Mouse (Mus musculus): Measurements from ENCODE around the gene Ctsj. TPM values are rescaled to one million over a fixed set of nuclear protein-coding genes. Genes with fewer than 3 reads are reported as not detected.
"Not testable (repeated sequence)": the region's sequence is repeated elsewhere in the genome, so short reads cannot be mapped to it uniquely, and the experiment has no call there.

Gene Ctsj
- polyA plus RNA-seq (2014; fragmentation: Nextera tagmentation; extraction: Ambion mirVana) = not detected in 2 replicates

DNA sequence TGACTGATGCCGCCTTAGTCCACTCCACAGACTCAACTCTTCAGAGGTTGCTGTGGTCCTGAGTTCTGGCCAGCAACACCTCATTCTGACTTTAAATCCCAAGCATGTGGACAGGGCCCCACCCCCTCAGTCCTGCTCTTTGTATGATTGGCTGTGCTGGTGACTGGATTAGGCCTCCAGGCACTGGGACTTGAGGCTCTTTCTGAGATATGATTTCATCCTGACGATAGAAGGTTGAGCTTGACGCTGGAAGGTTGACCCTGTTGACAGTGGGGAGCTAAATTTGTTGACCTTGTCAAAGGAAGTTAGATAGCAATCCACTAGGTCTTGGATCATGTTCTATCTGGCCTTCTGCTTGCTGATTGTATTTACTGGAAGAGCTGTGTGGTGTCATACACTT, at the start of gene Ctsj:
Ctsj (minus strand) TSS at position 101 of the 400 bp plus-strand sequence.
- Histone ChIP-seq H3K4me2 (no peak within 1 kb of the TSS), H3K36me3 (ENCODE audit: control insufficient read depth, insufficient read depth, low read length) (no peaks in the 10 kb centered on the region), H3K4me3 (ENCODE audit: low read depth, low read length) (no peak within 1 kb of the TSS), H3K27me3 (replicated peaks; ENCODE audit: control insufficient read depth, insufficient read depth, low read length) (no peaks in the 10 kb centered on the region), H3K9me3 (ENCODE audit: control insufficient read depth, low read length) (no peaks in the 10 kb centered on the region), H3K27ac (ENCODE audit: low read depth, low read length) (no peak within 1 kb of the TSS), H3K4me1 (replicated peaks; ENCODE audit: control insufficient read depth, insufficient read depth, low read length) (no peaks in the 10 kb centered on the region), H3K9ac (ENCODE audit: low read depth, low read length) (no peak within 1 kb of the TSS)
- WGBS = 62% methylated on average over 3 of the region's 3 CpGs
- DNase-seq (ENCODE audit: low spot score) (no peak), ATAC-seq (replicated peaks; ENCODE audit: low FRiP score) (no peak)

DNA sequence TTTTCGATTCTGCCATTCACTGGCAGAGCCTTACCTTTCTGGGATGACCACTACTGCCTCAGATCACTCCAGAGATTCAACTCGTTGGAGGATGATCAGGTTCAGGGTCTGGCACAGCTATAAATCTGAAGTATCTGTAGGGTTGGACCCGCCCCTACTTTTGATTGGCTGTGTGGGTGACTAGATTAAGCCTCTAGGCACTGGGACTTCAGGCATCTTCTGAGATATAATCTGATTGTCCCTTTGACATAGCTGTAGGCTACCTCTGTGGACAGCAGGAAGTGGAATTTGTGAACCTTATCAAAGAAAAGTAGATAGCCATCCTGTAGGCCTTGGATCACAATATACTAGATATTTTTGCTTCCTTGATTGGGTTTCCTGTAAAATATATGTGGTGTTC, 34.8 kb upstream of the Ctsj start, which contains the start of gene Ctsq:
Ctsq (minus strand) TSS at position 101 of the 400 bp plus-strand sequence.
- H3K4me1 ChIP-seq (replicated peaks; ENCODE audit: control insufficient read depth, insufficient read depth, low read length) = no peaks in the 10 kb centered on the region
- H3K36me3 ChIP-seq (ENCODE audit: control insufficient read depth, insufficient read depth, low read length) = no peaks in the 10 kb centered on the region
- no peaks in the 10 kb centered on the region for H3K27me3 ChIP-seq (replicated peaks; ENCODE audit: control insufficient read depth, insufficient read depth, low read length)
- WGBS = 50% methylated on average over 3 of the region's 3 CpGs
- H3K9ac ChIP-seq (ENCODE audit: low read depth, low read length) = no peak within 1 kb of the TSS
- DNase-seq (ENCODE audit: low spot score) (no peak), ATAC-seq (replicated peaks; ENCODE audit: low FRiP score) (no peak)
- no peak within 1 kb of the TSS for H3K4me2 ChIP-seq
- H3K27ac ChIP-seq (ENCODE audit: low read depth, low read length) = no peak within 1 kb of the TSS
- H3K4me3 ChIP-seq (ENCODE audit: low read depth, low read length) = no peak within 1 kb of the TSS
- H3K9me3 ChIP-seq (ENCODE audit: control insufficient read depth, low read length) = peaks cover 4% of the 10 kb centered on the region

DNA sequence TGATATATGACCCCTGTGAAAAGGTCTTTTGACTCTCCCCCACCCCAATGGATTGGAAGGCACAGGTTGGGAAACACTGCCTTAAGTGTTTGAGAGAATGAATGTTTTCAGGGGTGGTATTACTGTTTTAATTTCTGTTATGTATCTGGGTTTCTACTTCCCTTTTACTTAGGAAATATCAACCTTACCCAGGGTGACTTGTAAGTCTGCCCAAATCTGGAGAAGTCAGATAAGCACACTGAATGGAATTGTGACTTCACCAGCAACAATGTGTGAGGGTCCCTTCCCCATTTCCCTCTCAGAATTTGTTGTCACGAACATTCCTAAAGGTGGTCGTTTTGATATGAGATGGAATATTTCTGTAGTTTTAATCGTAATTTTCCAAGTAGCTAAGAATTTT, 17.0 kb upstream of the Ctsj start:
- Histone ChIP-seq H3K36me3 (ENCODE audit: control insufficient read depth, insufficient read depth, low read length) (no peaks in the 10 kb centered on the region), H3K27ac (ENCODE audit: low read depth, low read length) (no peak overlapping the region), H3K4me3 (ENCODE audit: low read depth, low read length) (no peak overlapping the region), H3K9me3 (ENCODE audit: control insufficient read depth, low read length) (no peaks in the 10 kb centered on the region), H3K27me3 (replicated peaks; ENCODE audit: control insufficient read depth, insufficient read depth, low read length) (no peaks in the 10 kb centered on the region), H3K4me2 (no peak overlapping the region), H3K9ac (ENCODE audit: low read depth, low read length) (no peak overlapping the region), H3K4me1 (replicated peaks; ENCODE audit: control insufficient read depth, insufficient read depth, low read length) (no peaks in the 10 kb centered on the region)
- no peak for DNase-seq (ENCODE audit: low spot score)
- no peak for ATAC-seq (replicated peaks; ENCODE audit: low FRiP score)
- 59% methylated on average over 3 of the region's 3 CpGs for whole genome bisulfite sequencing

DNA sequence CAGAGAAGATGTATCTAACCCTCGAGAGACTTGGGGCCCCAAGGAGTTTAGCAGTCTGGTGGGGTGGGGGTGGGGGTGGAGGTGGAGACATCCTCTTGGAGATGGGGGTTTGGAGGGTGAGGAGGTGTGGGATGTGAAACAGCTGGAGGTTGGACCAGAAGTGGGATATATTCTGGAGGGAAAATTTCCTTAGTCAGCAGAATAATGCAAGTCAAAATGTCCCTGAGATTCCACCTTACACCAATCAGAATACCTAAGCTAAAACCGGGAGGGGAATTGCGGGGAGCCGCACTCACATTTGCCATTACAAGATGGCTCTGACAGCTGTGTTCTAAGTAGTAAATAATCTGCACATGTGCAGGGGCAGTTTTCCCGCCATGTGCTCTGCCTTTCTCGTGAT, 16.1 kb upstream of the Ctsj start:
- Histone ChIP-seq H3K9ac (ENCODE audit: low read depth, low read length) (no peak overlapping the region), H3K4me1 (replicated peaks; ENCODE audit: control insufficient read depth, insufficient read depth, low read length) (no peaks in the 10 kb centered on the region), H3K27me3 (replicated peaks; ENCODE audit: control insufficient read depth, insufficient read depth, low read length) (no peaks in the 10 kb centered on the region), H3K4me2 (no peak overlapping the region), H3K36me3 (ENCODE audit: control insufficient read depth, insufficient read depth, low read length) (no peaks in the 10 kb centered on the region), H3K4me3 (ENCODE audit: low read depth, low read length) (no peak overlapping the region), H3K27ac (ENCODE audit: low read depth, low read length) (no peak overlapping the region), H3K9me3 (ENCODE audit: control insufficient read depth, low read length) (no peaks in the 10 kb centered on the region)
- no peak for ATAC-seq (replicated peaks; ENCODE audit: low FRiP score)
- 85% methylated on average over 5 of the region's 6 CpGs for WGBS
- DNase-seq (ENCODE audit: low spot score) = no peak

DNA sequence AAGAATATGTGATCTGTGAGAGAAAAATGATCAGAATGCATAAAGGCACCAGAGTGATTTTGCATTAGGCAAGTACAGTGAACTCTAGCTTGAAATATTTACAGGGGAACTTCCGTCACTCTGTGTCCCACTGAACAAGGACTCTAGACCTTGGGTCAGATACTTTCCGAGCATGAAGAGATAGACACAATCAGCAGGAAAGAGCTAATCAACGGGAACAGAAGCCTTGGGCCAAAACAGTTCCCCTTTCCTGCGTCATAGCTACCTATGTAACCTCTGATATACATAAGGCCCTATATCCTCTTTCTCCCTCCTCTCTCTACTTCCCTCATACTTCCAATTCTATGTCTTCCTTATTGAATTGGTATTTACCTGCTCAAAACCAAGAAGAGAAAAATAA, 4.4 kb upstream of the Ctsj start:
- H3K27ac ChIP-seq (ENCODE audit: low read depth, low read length) = no peak overlapping the region

DNA sequence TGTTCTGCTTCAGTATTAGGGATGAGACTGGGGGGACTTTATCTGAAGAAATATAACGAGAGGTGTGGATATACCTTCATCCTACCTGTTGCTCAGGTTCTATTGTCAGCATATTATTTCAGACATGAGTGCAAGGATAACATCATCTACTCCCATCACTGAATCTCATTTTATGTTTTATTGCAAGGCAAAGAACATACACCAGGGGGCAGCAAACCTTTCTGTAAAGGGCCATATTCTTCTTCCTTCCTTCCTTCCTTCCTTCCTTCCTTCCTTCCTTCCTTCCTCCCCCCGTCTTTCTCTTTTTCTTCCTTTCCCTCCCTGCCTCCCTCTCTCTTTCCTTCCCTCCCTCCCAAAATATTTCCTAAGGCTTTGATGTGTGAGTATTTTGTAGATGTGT, 8.2 kb downstream of the Ctsj start:
- Histone ChIP-seq H3K9ac (ENCODE audit: low read depth, low read length) (no peak overlapping the region), H3K4me2 (no peak overlapping the region), H3K27me3 (replicated peaks; ENCODE audit: control insufficient read depth, insufficient read depth, low read length) (no peaks in the 10 kb centered on the region), H3K27ac (ENCODE audit: low read depth, low read length) (no peak overlapping the region), H3K9me3 (ENCODE audit: control insufficient read depth, low read length) (no peaks in the 10 kb centered on the region), H3K4me1 (replicated peaks; ENCODE audit: control insufficient read depth, insufficient read depth, low read length) (no peaks in the 10 kb centered on the region), H3K4me3 (ENCODE audit: low read depth, low read length) (no peak overlapping the region), H3K36me3 (ENCODE audit: control insufficient read depth, insufficient read depth, low read length) (no peaks in the 10 kb centered on the region)
- DNase-seq (ENCODE audit: low spot score) (no peak), ATAC-seq (replicated peaks; ENCODE audit: low FRiP score) (no peak)
- WGBS = 38% methylated on average over 2 of the region's 2 CpGs

More for the DNA sequence above, 4.4 kb upstream of the Ctsj start:
- Histone ChIP-seq H3K9ac (ENCODE audit: low read depth, low read length) (no peak overlapping the region), H3K9me3 (ENCODE audit: control insufficient read depth, low read length) (no peaks in the 10 kb centered on the region), H3K36me3 (ENCODE audit: control insufficient read depth, insufficient read depth, low read length) (no peaks in the 10 kb centered on the region), H3K27me3 (replicated peaks; ENCODE audit: control insufficient read depth, insufficient read depth, low read length) (no peaks in the 10 kb centered on the region), H3K4me3 (ENCODE audit: low read depth, low read length) (no peak overlapping the region), H3K4me2 (no peak overlapping the region), H3K4me1 (replicated peaks; ENCODE audit: control insufficient read depth, insufficient read depth, low read length) (no peaks in the 10 kb centered on the region)
- DNase-seq (ENCODE audit: low spot score) = no peak
- ATAC-seq (replicated peaks; ENCODE audit: low FRiP score) = no peak
- 58% methylated on average over 4 of the region's 4 CpGs for WGBS

DNA sequence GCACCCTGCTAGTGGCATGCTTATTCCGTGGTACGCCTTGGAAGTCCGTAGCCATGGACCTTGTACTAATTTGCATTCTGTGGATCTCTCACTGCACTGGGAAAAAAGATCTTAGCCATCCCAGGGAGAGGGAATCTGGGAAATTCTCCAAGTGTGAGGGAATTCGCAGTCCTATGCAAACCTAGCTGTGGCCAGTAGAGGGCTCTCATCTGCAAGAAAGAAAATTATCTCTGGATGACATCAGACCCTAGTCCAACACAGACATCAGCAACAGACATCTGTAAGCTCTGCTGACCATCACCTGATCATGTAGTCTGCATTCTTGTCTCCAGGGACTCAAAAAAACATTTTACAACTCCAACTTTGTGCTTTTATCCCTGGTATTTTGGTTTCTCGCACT, 18.8 kb downstream of the Ctsj start:
- not testable (repeated sequence) for H3K9ac ChIP-seq (ENCODE audit: low read depth, low read length); DNase-seq (ENCODE audit: low spot score); H3K4me3 ChIP-seq (ENCODE audit: low read depth, low read length); H3K36me3 ChIP-seq (ENCODE audit: control insufficient read depth, insufficient read depth, low read length); H3K27me3 ChIP-seq (replicated peaks; ENCODE audit: control insufficient read depth, insufficient read depth, low read length); H3K4me1 ChIP-seq (replicated peaks; ENCODE audit: control insufficient read depth, insufficient read depth, low read length); H3K27ac ChIP-seq (ENCODE audit: low read depth, low read length); ATAC-seq (replicated peaks; ENCODE audit: low FRiP score); H3K4me2 ChIP-seq; H3K9me3 ChIP-seq (ENCODE audit: control insufficient read depth, low read length)
- 77% methylated on average over 5 of the region's 5 CpGs for WGBS

DNA sequence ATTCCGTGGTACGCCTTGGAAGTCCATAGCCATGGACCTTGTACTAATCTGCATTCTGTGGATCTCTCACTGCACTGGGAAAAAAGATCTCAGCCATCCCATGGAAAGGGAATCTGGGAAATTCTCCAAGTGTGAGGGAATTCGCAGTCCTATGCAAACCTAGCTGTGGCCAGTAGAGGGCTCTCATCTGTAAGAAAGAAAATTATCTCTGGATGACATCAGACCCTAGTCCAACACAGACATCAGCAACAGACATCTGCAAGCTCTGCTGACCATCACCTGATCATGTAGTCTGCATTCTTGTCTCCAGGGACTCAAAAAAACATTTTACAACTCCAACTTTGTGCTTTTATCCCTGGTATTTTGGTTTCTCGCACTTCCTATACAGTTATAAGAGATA, 33.4 kb downstream of the Ctsj start:
- 74% methylated on average over 4 of the region's 4 CpGs for WGBS
- not testable (repeated sequence) for DNase-seq (ENCODE audit: low spot score); H3K9me3 ChIP-seq (ENCODE audit: control insufficient read depth, low read length)

DNA sequence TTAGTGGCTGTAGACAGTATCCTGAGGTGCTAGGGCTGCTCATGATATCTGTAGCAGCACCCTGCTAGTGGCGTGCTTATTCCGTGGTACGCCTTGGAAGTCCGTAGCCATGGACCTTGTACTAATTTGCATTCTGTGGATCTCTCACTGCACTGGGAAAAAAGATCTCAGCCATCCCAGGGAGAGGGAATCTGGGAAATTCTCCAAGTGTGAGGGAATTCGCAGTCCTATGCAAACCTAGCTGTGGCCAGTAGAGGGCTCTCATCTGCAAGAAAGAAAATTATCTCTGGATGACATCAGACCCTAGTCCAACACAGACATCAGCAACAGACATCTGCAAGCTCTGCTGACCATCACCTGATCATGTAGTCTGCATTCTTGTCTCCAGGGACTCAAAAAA, 41.8 kb downstream of the Ctsj start:
- H3K36me3 ChIP-seq (ENCODE audit: control insufficient read depth, insufficient read depth, low read length); ATAC-seq (replicated peaks; ENCODE audit: low FRiP score); H3K27ac ChIP-seq (ENCODE audit: low read depth, low read length); H3K4me2 ChIP-seq; H3K4me3 ChIP-seq (ENCODE audit: low read depth, low read length); DNase-seq (ENCODE audit: low spot score); H3K27me3 ChIP-seq (replicated peaks; ENCODE audit: control insufficient read depth, insufficient read depth, low read length); H3K9me3 ChIP-seq (ENCODE audit: control insufficient read depth, low read length); H3K9ac ChIP-seq (ENCODE audit: low read depth, low read length); H3K4me1 ChIP-seq (replicated peaks; ENCODE audit: control insufficient read depth, insufficient read depth, low read length): not testable (repeated sequence)
- WGBS = 21% methylated on average over 5 of the region's 5 CpGs

More for the DNA sequence above, 33.4 kb downstream of the Ctsj start:
- H3K4me2 ChIP-seq; H3K27me3 ChIP-seq (replicated peaks; ENCODE audit: control insufficient read depth, insufficient read depth, low read length); H3K9ac ChIP-seq (ENCODE audit: low read depth, low read length); H3K4me3 ChIP-seq (ENCODE audit: low read depth, low read length); H3K27ac ChIP-seq (ENCODE audit: low read depth, low read length); H3K36me3 ChIP-seq (ENCODE audit: control insufficient read depth, insufficient read depth, low read length); H3K4me1 ChIP-seq (replicated peaks; ENCODE audit: control insufficient read depth, insufficient read depth, low read length); ATAC-seq (replicated peaks; ENCODE audit: low FRiP score): not testable (repeated sequence)
